Mouse (Mus musculus): ENCODE results near the gene Ap2m1.
"Not testable (repeated sequence)": the region's sequence is repeated elsewhere in the genome, so short reads cannot be mapped to it uniquely, and the experiment has no call there.

Ap2m1 gene

GRCm38 (mm10) chr16:20535296-20536080 lies at the start of gene Ap2m1:
TSS of gene Ap2m1 (plus strand) at chr16:20535478.
- peak; percentile 87 to 97 for DNase-seq

- no peak for DNase-seq
These were observed 49.2 kb upstream of the Ap2m1 start for GRCm38 (mm10) chr16:20486048-20486447.

- DNase-seq: no peak
These were observed 47.1 kb upstream of the Ap2m1 start for GRCm38 (mm10) chr16:20488151-20488550.

DNA sequence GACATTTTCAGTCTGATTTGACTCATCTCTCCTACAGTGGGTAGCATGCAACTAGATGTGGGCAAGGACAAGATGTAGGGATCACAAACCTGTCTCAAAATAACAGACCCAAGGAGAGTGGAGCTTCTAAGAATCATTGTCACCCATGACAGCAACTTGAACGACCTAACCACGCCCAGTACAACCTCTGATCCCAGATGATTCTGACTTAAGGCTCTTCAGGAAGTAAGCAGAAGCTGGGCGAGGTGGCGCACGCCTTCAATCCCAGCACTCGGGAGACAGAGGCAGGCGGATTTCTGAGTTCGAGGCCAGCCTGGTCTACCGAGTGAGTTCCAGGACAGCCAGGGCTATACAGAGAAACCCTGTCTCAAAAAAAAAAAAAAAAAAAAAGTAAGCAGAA lies 46.5 kb upstream of the Ap2m1 start:
- not testable (repeated sequence) for DNase-seq

DNA sequence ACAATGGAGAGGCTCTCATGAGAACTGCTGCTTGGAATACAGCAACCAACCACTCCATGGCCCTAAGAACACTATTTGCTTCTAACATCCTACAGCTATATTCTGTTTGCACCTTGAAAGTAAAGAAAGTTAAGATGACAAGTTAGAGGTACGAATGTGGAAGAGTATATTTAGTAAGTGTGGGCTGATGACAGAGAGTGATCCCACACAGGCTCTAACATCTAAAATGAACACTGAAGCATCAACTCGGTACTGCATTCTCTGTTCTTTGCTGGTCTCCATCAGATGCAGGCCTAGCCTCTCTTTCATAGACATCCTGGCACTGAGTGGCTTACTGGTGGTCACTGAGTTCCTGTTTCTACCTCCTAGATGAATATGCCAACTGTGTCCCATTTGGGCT lies 46.0 kb upstream of the Ap2m1 start:
- no peak for DNase-seq

DNA sequence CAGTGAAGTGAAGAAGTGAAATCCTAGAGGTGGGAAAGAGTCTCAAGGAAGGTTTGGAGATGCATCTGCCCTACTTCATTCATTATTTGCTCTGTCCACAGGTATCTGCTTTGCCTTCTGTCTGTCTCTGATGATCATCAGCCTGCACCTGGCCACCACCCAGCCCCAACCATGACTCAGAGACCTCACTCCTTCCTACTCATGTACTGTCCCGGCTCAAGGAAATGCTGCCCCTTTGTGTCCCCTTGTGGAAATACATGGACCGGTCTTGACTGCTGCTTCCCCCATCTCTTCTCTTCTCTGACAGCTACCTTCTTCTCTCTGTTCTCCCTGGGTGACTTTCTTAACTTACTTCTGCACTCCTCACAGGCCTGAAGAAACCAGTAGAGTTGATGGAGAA lies 44.7 kb upstream of the Ap2m1 start:
- DNase-seq: no peak

DNA sequence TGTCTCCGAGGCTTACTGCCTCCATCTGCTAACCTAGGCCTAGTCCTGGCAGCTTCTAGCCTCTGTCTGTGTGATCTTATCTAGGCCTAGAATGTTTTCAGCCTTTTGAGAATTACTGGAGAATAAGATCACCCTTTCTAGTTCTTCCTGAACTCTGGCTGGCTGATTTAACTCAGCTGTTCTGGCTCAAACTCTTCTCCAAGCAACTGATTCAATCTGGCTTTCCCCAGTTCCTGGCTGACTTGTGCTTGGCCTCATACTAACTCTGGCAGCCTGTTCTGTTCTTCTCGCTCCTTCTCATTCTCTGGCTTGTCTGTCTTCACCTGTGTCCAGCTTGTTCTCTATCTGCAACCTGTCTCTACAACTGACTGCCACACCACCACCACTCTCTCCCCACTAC lies 44.0 kb upstream of the Ap2m1 start:
- no peak for DNase-seq

DNA sequence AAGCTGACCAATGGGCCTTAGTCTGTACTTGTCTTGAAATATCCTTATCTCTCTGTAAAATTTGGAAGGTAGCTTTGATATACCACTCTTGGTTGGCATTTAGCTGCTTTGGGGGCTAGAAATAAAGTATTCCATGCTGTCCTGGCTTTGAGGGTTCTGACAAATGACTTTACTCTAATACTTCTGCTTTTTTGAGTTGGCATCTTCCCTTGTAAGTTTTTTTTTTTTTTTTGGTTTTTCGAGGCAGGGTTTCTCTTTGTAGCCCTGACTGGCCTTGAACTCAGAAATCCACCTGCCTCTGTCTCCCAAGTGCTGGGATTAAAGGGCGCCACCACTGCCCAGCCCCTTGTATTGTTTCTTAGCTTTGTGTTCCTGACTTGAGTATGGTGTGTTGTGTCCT lies 41.8 kb upstream of the Ap2m1 start:
- no peak for DNase-seq

- DNase-seq: peak; percentile 21 to 53
These were observed 38.3 kb upstream of the Ap2m1 start for GRCm38 (mm10) chr16:20496671-20497600.

GRCm38 (mm10) chr16:20497980-20498676 lies 37.1 kb upstream of the Ap2m1 start:
- DNase-seq: peak in 1 of 2 experiments; percentile 13

GRCm38 (mm10) chr16:20498677-20499475 lies 36.4 kb upstream of the Ap2m1 start, which contains the start of gene Eif2b5:
TSS of gene Eif2b5 (plus strand) at chr16:20498817.
- DNase-seq: peak; percentile 90 to 96

GRCm38 (mm10) chr16:20506000-20506399 lies 29.3 kb upstream of the Ap2m1 start:
- no peak for DNase-seq

DNA sequence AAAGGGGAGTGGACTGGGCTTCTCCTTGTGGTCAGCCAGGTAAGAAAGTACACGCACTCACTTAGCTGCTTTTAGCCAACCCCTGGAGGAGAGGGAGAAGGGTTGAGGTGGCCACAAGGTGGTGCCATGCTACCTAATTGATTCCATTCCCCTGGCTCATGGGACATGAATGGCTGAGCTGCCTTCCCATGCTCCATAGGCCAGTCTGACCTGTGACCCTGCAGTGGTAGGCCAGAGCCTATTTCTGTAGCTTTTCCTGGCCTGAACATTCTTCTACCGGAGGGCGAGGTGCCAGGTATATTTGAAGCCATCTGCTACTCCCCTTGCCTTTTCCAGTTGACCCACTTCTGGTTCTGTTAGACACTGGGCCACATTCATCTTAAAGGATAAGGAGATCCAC lies 25.9 kb upstream of the Ap2m1 start:
- DNase-seq: no peak

DNA sequence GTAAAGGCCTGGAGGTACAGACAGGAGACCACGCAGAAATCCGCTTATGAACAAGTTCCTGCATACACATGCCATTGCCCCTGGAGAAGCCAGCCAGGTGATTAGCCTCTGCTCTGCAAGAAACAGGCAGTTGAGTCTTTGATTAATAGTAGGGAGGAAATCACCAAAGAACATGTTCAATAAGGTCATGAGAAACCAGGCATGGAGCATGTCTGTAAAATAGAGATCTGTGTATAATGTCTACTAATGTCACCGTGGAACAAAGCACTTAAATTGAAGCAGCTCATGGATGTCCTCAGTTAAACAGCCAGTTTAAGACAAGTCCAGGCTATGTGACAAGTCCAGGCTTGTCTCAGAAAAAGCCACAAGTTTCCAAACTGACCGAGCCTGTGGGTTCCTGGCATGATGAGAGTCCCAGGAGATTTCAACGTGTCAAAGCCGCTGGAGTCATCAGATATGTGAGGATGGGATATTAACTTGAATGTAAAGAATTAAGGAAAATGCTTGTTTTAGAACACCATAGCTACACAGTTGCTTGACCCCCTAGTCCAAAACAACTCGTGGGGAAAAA lies 23.9 kb upstream of the Ap2m1 start:
- DNase-seq: no peak

DNA sequence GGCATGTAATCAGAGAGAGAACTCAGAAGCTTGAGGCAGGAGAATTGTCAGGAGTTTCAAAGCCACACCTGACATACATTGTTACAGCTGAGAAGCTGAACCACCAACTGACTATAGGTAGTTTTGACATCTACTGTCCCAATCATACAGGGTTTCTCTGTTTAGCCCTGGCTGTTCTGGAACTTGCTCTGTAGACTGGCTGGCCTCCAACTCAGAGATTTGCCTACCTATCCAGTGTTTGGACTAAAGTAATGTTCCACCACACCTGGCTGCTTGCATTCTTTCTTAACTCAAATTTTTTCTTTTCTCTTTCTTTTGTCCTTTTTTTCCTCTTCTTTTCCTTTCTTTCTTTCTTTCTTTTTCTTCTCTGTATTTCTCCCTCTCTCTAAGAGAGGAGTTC lies 19.2 kb upstream of the Ap2m1 start:
- DNase-seq: no peak

DNA sequence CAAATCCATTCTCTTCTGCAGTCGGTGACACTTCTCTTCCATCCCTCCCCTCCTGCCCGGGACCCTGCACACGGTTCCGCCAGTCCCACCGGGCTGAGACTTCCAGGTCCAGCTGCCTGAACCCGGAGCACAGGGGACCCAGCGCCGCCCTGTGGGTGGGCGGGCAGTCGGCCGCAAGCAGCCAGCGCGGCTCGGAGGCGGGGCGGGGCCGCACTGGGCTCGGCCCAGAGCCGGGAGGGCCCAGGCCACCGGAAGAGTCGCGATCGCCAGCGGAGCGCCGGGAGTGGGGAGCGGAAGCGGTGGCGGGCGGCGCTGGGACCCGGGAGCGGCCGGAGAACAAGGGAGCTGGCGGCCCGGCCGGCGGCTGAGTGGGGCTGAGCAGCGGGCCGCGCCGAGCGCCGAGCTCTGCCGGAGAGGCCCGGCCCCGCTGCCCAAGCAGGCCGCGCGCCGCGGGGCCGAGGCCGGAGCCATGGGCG lies 18.5 kb upstream of the Ap2m1 start, which contains the start of gene Dvl3:
Dvl3 (plus strand) TSS at position 257 of the 476 bp plus-strand sequence.
- DNase-seq: peak; percentile 72 to 73

- DNase-seq: peak; percentile 26 to 44
These were observed 18.1 kb upstream of the Ap2m1 start for GRCm38 (mm10) chr16:20517216-20517615.

DNA sequence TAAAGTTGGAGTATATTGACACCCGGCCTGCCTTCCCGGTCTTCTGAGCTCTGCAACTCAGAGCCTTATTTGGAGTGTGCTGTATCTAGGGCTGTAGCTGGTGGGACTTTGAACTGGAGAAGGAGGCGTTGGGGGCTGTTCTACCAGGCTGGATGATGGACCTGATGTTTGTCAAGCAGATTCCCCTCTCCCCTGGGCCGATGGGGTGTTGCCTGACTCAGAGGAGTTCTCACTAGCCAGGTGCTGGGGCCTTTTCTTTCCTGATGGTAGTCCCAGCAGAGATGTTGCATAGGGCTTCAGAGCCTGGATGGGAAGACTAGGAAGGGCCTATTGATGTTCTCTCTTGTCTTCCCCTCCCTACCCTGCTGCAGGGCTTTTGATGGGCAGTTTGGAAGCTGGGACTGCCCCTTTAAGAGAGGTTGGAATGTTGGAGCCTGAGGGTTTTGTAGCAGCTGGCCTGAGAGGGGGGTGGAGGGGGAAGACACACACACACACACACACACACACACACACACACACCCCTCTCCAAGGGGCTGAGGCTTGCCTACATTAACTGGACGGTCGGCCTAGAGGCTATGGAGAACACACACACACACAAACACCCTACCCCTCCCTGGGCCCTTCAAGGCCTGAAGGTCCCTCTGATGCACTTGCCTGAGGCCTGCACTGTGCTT lies 17.4 kb upstream of the Ap2m1 start:
- DNase-seq: no peak

DNA sequence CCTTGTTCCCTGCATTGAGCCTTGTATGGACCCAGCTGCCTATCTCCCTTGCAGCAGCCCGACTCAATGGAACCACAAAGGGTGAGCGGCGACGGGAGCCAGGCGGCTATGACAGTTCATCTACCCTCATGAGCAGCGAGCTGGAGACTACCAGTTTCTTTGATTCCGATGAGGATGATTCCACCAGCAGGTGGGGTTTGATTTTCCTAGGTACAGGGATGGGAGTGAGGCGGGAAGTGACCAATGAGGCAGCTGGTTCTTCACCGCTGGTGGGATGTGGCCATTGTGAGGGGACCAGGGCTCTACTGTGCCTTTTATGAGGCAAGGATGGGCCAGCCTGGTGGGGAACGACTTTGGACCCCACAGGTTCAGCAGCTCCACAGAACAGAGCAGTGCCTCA lies 11.4 kb upstream of the Ap2m1 start:
- DNase-seq: no peak

- DNase-seq: no peak
These were observed 6.5 kb upstream of the Ap2m1 start for GRCm38 (mm10) chr16:20528779-20529178.

DNA sequence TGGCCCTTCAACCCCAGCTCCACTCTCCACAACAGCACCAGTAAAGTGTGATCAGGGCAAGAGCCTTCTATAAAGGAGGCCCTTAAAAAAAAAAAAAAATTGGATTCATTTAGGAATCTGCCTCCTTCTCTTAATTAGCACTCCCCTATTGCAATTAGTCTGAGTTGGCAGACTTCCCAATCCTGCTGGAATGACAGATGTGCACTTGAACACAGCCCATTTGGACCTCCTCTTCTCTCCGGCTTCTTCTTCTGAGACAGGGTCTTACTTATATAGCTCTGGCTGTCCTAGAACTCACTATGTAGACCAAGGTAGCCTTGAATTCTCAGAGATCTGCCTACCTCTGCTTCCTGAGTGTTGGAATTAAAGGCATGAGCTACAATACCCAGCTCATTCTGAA lies 5.9 kb upstream of the Ap2m1 start:
- DNase-seq: no peak

All from thymus, adult 18-20 months (tissue).